Mouse (Mus musculus): ENCODE results near the gene Chp2. TPM values are rescaled to one million over a fixed set of nuclear protein-coding genes. Genes with fewer than 3 reads are reported as not detected.

The Chp2 gene
- polyA plus RNA-seq, 1 experiment: 5.7 TPM

DNA sequence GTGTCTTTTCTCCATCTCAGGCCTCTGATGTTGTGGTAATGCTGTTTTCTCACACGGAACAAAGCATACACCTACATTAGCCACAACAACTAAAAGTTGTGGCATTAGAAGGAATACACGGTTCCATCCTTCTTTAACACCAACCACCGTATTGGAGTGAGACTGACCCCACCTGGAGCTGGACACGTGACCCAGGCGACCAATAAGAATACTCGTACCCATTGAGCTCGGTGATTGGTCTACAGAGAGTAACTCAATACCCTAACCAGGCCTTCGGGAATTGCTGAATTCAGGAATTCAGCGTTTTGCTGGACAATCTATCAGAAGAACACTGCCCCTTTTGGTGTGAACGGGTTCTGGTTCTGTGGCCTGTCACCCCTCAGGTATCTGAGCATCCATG lies 28.2 kb upstream of the Chp2 start:
- Histone ChIP-seq H3K27ac (ENCODE audit: control insufficient read depth, insufficient read depth, low read length) (no peak overlapping the region), H3K4me1 (replicated peaks; ENCODE audit: control insufficient read depth, insufficient read depth, low read length) (no peaks in the 10 kb centered on the region), H3K27me3 (ENCODE audit: control insufficient read depth, insufficient read depth, low read length) (no peaks in the 10 kb centered on the region), H3K36me3 (ENCODE audit: control insufficient read depth, insufficient read depth, low read length) (no peaks in the 10 kb centered on the region), H3K4me3 (ENCODE audit: control insufficient read depth, insufficient read depth, low read length) (no peak overlapping the region)
- WGBS: 85% methylated on average over 10 of the region's 10 CpGs
- no peak for TF ChIP-seq POLR2A (IDR thresholded peaks at IDR 0.05; ENCODE audit: control insufficient read depth, extremely low read depth, insufficient read depth, low read length, poor library complexity)
- no peak for DNase-seq

DNA sequence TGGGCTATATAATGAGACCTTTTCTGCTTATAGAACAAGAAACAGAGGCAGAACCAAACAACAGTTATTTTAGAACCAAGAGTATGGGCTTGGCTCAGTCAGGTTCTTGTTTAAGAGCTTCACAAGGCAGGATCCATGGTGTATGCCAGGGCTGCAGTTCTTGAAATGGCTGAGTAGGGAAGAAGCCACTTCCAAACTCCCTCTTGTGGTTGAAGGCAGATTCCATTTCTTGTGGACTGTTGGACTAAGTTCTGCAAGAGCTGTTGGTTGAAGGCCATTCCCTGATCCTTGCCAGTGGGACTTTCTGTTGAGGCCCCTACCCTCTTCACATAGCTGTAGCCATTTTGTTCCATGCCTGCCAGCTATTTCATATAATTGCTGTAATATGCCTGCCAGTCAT lies 25.4 kb upstream of the Chp2 start:
- TF ChIP-seq POLR2A (IDR thresholded peaks at IDR 0.05; ENCODE audit: control insufficient read depth, extremely low read depth, insufficient read depth, low read length, poor library complexity): no peak
- TF ChIP-seq CTCF (IDR thresholded peaks at IDR 0.05; ENCODE audit: borderline replicate concordance, control insufficient read depth, extremely low read depth, insufficient read depth, low read length, poor library complexity): no peak
- no peak overlapping the region for H3K4me3 ChIP-seq (ENCODE audit: control insufficient read depth, insufficient read depth, low read length)
- no peaks in the 10 kb centered on the region for H3K4me1 ChIP-seq (replicated peaks; ENCODE audit: control insufficient read depth, insufficient read depth, low read length)
- no peak for DNase-seq
- H3K27me3 ChIP-seq (ENCODE audit: control insufficient read depth, insufficient read depth, low read length): no peaks in the 10 kb centered on the region
- H3K27ac ChIP-seq (ENCODE audit: control insufficient read depth, insufficient read depth, low read length): no peak overlapping the region
- H3K36me3 ChIP-seq (ENCODE audit: control insufficient read depth, insufficient read depth, low read length): no peaks in the 10 kb centered on the region

DNA sequence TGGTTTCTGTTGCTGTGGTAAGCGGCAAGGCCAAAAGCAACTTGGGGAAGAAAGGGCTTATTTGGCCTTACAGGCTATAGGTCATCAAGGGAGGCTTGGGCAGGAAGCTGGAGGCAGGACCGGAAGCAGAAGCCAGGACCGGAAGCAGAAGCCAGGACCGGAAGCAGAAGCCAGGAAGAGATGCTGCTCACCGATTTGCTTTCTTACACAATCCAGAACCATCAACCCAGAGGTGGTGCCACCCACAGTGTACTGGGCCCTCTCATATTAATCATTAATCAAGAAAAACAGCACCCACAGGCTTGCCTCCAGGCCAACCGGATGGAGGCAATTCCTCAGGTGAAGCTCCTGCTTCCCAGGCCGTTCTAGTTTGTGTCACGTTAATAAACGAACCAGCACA lies 22.5 kb upstream of the Chp2 start:
- Histone ChIP-seq H3K36me3 (ENCODE audit: control insufficient read depth, insufficient read depth, low read length) (no peaks in the 10 kb centered on the region), H3K4me1 (replicated peaks; ENCODE audit: control insufficient read depth, insufficient read depth, low read length) (no peaks in the 10 kb centered on the region), H3K27me3 (ENCODE audit: control insufficient read depth, insufficient read depth, low read length) (no peaks in the 10 kb centered on the region), H3K27ac (ENCODE audit: control insufficient read depth, insufficient read depth, low read length) (no peak overlapping the region), H3K4me3 (ENCODE audit: control insufficient read depth, insufficient read depth, low read length) (no peak overlapping the region)
- 76% methylated on average over 9 of the region's 9 CpGs for WGBS
- no peak for DNase-seq
- TF ChIP-seq CTCF (IDR thresholded peaks at IDR 0.05; ENCODE audit: borderline replicate concordance, control insufficient read depth, extremely low read depth, insufficient read depth, low read length, poor library complexity): no peak
- no peak for TF ChIP-seq POLR2A (IDR thresholded peaks at IDR 0.05; ENCODE audit: control insufficient read depth, extremely low read depth, insufficient read depth, low read length, poor library complexity)

DNA sequence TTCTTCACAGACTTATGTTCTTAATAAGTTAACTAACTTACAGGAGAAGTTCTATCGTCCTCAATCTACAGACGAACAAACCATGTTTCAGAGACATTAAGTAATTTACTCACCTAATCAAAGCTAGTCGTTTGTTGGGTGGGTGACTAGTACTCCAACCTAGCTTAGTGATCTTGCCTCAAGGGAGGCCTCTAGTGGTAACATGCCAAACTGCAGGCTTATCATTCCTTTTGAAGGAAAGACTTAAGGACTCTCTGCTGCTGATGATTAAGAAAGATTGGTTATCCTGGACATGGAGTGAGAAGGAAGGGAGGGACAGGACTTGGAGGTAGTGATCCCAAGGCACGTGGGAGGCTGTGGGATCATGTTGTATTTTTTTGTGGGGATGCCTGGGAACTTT lies 22.0 kb upstream of the Chp2 start:
- no peak overlapping the region for H3K4me3 ChIP-seq (ENCODE audit: control insufficient read depth, insufficient read depth, low read length)
- 36% methylated on average over 4 of the region's 4 CpGs for WGBS

DNA sequence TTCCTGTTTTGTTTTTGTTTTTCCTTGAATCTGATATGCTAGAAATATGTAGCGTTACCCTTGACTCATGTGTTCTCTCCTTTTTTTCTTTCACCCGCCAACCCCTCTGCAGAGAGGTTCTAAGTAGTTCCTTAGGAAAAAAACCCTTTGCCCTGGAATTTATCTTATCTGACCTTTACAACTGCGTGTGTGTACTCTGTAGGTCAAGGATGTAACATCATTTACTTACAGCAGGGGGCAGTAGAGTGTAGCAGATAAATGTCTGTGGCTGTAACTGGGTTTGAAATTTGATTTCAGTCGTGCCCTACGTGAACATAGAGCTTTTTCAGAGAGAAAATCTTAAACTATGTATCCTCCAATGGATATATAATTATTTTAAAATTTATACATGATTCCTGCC lies 20.0 kb upstream of the Chp2 start:
- TF ChIP-seq POLR2A (IDR thresholded peaks at IDR 0.05; ENCODE audit: control insufficient read depth, extremely low read depth, insufficient read depth, low read length, poor library complexity): no peak
- no peak for TF ChIP-seq CTCF (IDR thresholded peaks at IDR 0.05; ENCODE audit: borderline replicate concordance, control insufficient read depth, extremely low read depth, insufficient read depth, low read length, poor library complexity)
- H3K4me3 ChIP-seq (ENCODE audit: control insufficient read depth, insufficient read depth, low read length): no peak overlapping the region
- DNase-seq: peak; percentile 29
- no peaks in the 10 kb centered on the region for H3K4me1 ChIP-seq (replicated peaks; ENCODE audit: control insufficient read depth, insufficient read depth, low read length)
- 44% methylated on average over 5 of the region's 5 CpGs for WGBS
- H3K36me3 ChIP-seq (ENCODE audit: control insufficient read depth, insufficient read depth, low read length): no peaks in the 10 kb centered on the region
- H3K27me3 ChIP-seq (ENCODE audit: control insufficient read depth, insufficient read depth, low read length): no peaks in the 10 kb centered on the region
- H3K27ac ChIP-seq (ENCODE audit: control insufficient read depth, insufficient read depth, low read length): no peak overlapping the region

More for the DNA sequence above, 22.0 kb upstream of the Chp2 start:
- Histone ChIP-seq H3K27ac (ENCODE audit: control insufficient read depth, insufficient read depth, low read length) (no peak overlapping the region), H3K4me1 (replicated peaks; ENCODE audit: control insufficient read depth, insufficient read depth, low read length) (no peaks in the 10 kb centered on the region), H3K36me3 (ENCODE audit: control insufficient read depth, insufficient read depth, low read length) (no peaks in the 10 kb centered on the region), H3K27me3 (ENCODE audit: control insufficient read depth, insufficient read depth, low read length) (no peaks in the 10 kb centered on the region)
- peak; percentile 64 for DNase-seq
- TF ChIP-seq CTCF (IDR thresholded peaks at IDR 0.05; ENCODE audit: borderline replicate concordance, control insufficient read depth, extremely low read depth, insufficient read depth, low read length, poor library complexity): no peak
- no peak for TF ChIP-seq POLR2A (IDR thresholded peaks at IDR 0.05; ENCODE audit: control insufficient read depth, extremely low read depth, insufficient read depth, low read length, poor library complexity)

DNA sequence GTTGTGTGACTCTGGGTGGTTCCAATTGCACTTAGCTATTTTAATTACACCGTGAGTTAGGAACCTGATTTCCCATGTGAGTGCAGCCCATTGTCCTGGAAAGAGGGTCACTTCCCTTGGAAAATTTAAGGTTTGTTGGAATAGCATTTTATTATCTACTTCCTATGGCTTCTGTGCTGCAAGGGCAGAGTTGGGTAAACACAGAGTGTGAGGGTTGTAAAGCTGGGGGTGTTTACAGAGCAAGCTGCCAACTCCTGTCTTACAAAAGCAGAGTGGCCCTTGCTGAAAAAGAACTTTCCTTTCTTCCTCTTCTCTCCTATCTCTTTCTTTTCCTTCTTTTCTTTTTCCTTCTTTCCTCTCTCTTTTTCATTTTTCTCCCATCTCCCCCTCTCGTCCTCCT lies 15.4 kb upstream of the Chp2 start:
- 71% methylated on average over 2 of the region's 2 CpGs for WGBS
- Histone ChIP-seq H3K27ac (ENCODE audit: control insufficient read depth, insufficient read depth, low read length) (no peak overlapping the region), H3K4me3 (ENCODE audit: control insufficient read depth, insufficient read depth, low read length) (no peak overlapping the region), H3K36me3 (ENCODE audit: control insufficient read depth, insufficient read depth, low read length) (no peaks in the 10 kb centered on the region), H3K4me1 (replicated peaks; ENCODE audit: control insufficient read depth, insufficient read depth, low read length) (no peaks in the 10 kb centered on the region), H3K27me3 (ENCODE audit: control insufficient read depth, insufficient read depth, low read length) (no peaks in the 10 kb centered on the region)
- TF ChIP-seq POLR2A (IDR thresholded peaks at IDR 0.05; ENCODE audit: control insufficient read depth, extremely low read depth, insufficient read depth, low read length, poor library complexity) (no peak), CTCF (IDR thresholded peaks at IDR 0.05; ENCODE audit: borderline replicate concordance, control insufficient read depth, extremely low read depth, insufficient read depth, low read length, poor library complexity) (no peak)
- no peak for DNase-seq

DNA sequence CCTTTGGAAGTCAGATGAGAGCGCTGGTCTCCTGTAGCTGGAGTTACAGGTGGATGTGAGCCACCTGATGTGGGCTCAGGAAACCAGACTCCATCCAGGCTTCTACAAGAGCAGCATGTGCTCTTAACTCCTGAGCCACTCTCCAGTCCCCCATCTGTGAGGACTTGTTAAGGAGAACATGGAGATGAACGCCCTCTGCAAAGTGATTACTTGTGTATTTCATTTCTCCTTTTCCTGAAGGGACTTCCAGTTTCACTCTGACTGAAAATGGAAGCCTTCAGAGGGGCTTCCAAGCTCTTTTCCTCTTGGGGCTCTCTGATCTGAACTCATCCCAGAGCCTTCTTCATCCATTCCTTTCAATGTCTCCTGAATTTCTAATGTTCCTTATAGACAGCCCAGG lies 13.2 kb upstream of the Chp2 start:
- no peak for TF ChIP-seq CTCF (IDR thresholded peaks at IDR 0.05; ENCODE audit: borderline replicate concordance, control insufficient read depth, extremely low read depth, insufficient read depth, low read length, poor library complexity)
- TF ChIP-seq POLR2A (IDR thresholded peaks at IDR 0.05; ENCODE audit: control insufficient read depth, extremely low read depth, insufficient read depth, low read length, poor library complexity): no peak
- H3K27ac ChIP-seq (ENCODE audit: control insufficient read depth, insufficient read depth, low read length): no peak overlapping the region
- H3K4me1 ChIP-seq (replicated peaks; ENCODE audit: control insufficient read depth, insufficient read depth, low read length): no peaks in the 10 kb centered on the region
- no peak for DNase-seq
- H3K4me3 ChIP-seq (ENCODE audit: control insufficient read depth, insufficient read depth, low read length): no peak overlapping the region
- no peaks in the 10 kb centered on the region for H3K36me3 ChIP-seq (ENCODE audit: control insufficient read depth, insufficient read depth, low read length)
- WGBS: 72% methylated on average over 2 of the region's 2 CpGs
- no peaks in the 10 kb centered on the region for H3K27me3 ChIP-seq (ENCODE audit: control insufficient read depth, insufficient read depth, low read length)

Data from thymus, adult 2 months (tissue).